Mouse (Mus musculus) adrenal gland, postnatal 10 days (tissue): ENCODE results near the gene Cd22. TPM values are rescaled to one million over a fixed set of nuclear protein-coding genes. Genes with fewer than 3 reads are reported as not detected.
A peak's percentile ranks its signal among the peaks of the same experiment; 100 is the strongest.
"Not testable (repeated sequence)": the region's sequence is repeated elsewhere in the genome, so short reads cannot be mapped to it uniquely, and the experiment has no call there.

Source experiments
- DNase-seq: peaks from one replicate; pipeline ENCODE4 v3.0.0; 2021; ENCODE audit warnings: mixed read lengths
- total RNA-seq, 2 experiments: library from RNA; stranded (reverse); gene quantifications; 2 replicates each; pipeline ENCODE4 v1.2.3; 2021

Gene Cd22
- total RNA-seq, 2 experiments from 2014 or later, result 3.3 to 5.1 TPM

- no peak for DNase-seq
These were observed 18.7 kb downstream of the Cd22 start, which contains the start of gene Ffar1 for GRCm38 (mm10) chr7:30861464-30861863. Gene Ffar1 (minus strand): TSS chr7:30861564.

GRCm38 (mm10) chr7:30859635-30860402, 20.3 kb downstream of the Cd22 start:
- peak; percentile 72 for DNase-seq

GRCm38 (mm10) chr7:30859290-30859634, 20.9 kb downstream of the Cd22 start:
- DNase-seq, result peak; percentile 88

DNA sequence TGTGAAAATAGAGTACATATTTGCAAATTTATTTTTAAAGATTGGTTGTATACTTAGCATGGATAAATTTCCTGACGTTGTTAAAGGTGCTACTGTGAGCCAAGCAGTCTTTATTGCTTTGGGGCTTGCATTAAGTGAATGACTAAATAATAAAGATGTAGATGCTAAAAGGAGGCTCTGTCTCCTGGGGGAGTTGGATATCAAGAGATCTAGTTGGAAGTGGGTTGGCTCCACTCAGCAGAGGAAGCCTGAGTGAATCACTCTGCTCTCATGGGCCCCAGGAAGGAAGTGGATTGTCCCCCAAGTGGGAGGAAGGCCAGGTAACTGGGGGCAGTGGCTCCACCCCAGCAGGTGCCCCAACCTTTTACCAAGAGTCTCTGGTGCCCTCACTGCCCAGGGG, 22.4 kb downstream of the Cd22 start:
- DNase-seq, result no peak

GRCm38 (mm10) chr7:30856078-30856477, 24.1 kb downstream of the Cd22 start, which contains the start of gene Ffar3:
Gene Ffar3 (minus strand): TSS chr7:30856178.
- no peak for DNase-seq

DNA sequence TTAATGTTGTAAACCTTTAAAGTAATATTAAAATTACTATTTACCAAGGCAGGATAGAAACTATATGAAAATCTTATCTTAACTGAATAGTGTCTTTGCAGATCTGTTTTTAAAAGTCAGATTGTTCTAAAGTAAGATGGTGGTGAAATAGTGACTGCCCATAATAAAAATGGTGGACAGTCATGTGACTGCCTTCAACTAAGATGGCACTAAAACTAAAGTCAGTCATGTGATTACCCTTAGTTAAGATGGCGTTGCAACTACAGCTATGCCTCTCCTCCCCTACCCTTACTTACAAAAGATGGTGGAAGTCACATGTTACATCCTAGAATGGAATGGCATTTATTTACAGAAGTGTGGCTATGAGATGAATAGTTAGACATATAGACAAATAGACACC, 28.7 kb downstream of the Cd22 start:
- no peak for DNase-seq

GRCm38 (mm10) chr7:30847934-30848333, 32.2 kb downstream of the Cd22 start:
- DNase-seq, result peak; percentile 22

- DNase-seq, result peak; percentile 26
These were observed 32.8 kb downstream of the Cd22 start for GRCm38 (mm10) chr7:30847386-30847785.

- no peak for DNase-seq
These were observed 33.6 kb downstream of the Cd22 start for GRCm38 (mm10) chr7:30846505-30847053.

- no peak for DNase-seq
These were observed 35.4 kb downstream of the Cd22 start for GRCm38 (mm10) chr7:30844676-30845297.

DNA sequence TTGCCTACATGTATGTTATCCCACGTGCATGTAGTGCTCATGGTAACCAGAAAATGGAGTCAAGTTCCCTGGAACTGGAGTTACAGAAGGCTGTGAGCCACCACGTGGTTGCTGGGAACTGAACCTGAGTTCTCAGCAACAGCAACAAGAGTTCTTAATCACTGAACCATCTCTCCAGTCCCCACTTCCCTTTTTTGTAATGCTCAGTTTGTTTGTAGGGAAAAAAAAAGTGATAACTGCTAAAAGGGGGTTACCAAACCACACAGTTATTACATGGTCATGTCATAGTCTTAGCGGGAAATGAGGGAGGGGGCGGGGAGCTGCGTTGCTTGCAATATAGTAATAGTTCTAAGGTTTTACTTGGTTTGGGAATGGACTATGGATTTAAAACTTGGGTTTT, 38.0 kb downstream of the Cd22 start:
- no peak for DNase-seq

DNA sequence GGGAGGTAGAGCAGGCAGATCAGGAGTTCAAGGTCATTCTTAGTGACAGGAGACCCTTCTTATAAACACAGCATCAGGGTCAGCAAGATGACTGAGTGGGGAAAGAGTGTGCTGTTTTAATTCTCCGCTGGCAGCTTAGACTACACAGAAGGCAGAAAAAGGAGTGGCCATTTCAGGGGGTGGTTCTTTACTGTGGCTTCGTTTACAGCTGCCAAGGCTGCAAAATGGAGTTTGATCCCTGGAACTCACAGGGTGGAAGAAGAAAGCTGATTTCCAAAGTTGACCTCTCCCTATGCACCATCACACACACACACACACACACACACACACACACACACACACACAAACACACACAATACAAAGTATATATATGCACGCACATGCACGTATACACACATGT, 38.8 kb downstream of the Cd22 start:
- no peak for DNase-seq

- DNase-seq, result no peak
These were observed 39.8 kb downstream of the Cd22 start for GRCm38 (mm10) chr7:30840306-30840705.

GRCm38 (mm10) chr7:30837277-30837676, 42.9 kb downstream of the Cd22 start:
- no peak for DNase-seq

- DNase-seq, result not testable (repeated sequence)
These were observed 47.5 kb downstream of the Cd22 start for GRCm38 (mm10) chr7:30832684-30833083.

GRCm38 (mm10) chr7:30832261-30832660, 47.9 kb downstream of the Cd22 start:
- no peak for DNase-seq

GRCm38 (mm10) chr7:30829428-30829827, 50.7 kb downstream of the Cd22 start:
- no peak for DNase-seq

DNA sequence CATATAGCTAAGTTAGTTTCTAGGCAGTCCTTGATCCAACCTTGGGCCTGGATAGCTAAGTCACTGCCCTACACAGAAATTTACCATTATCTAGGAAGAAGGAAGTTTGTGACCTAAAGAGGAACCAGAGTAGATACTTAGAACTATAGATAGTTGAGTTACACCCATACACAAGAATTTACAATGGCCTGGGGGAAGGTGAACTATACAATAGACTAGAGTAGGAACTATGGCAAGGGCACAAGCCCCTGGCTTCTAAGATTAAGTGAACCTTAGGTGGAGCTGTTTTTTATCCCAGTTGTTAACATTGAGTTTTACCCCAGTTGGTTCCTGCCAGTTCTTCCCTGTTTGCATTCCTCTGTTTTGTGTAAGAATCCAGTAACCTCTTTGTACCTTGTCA, 51.3 kb downstream of the Cd22 start:
- not testable (repeated sequence) for DNase-seq

DNA sequence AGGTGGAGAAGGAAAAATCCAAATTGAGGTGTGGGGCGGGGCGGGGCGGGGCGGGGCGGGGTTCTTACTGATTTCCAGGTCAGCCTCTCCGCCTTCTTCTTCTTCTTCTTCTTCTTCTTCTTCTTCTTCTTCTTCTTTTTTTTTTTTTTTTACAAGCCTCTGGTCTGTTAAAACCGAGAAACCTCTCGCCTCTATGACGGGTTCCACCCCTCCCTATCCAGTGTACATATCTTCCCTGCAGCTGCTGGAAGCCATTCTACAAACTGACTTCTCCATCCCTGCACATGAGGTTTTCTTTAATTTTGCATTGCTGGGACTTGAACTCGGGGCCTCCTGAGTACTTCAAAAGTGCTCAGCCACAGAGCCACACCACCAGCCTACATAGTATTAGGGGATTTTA, 53.5 kb downstream of the Cd22 start:
- no peak for DNase-seq

- no peak for DNase-seq
These were observed 55.8 kb downstream of the Cd22 start for GRCm38 (mm10) chr7:30824306-30824705.

- DNase-seq, result no peak
These were observed 56.5 kb downstream of the Cd22 start, which contains the start of gene Ffar2 for GRCm38 (mm10) chr7:30823675-30824074. Gene Ffar2 (minus strand): TSS chr7:30823775.

- DNase-seq, result peak; percentile 31
These were observed 58.6 kb downstream of the Cd22 start for GRCm38 (mm10) chr7:30821532-30821931.

GRCm38 (mm10) chr7:30820854-30821445, 59.2 kb downstream of the Cd22 start:
- DNase-seq, result no peak
